Mouse (Mus musculus): ENCODE data around the gene Plek2. TPM values are rescaled to one million over a fixed set of nuclear protein-coding genes. Genes with fewer than 3 reads are reported as not detected.

The Plek2 gene
- total and polyA plus RNA-seq, 3 experiments: 11.2 to 17.7 TPM; not detected in 1

GRCm38 (mm10) chr12:78914458-78914857 is 7.7 kb upstream of the Plek2 start:
- no peak overlapping the region for H3K4me3 ChIP-seq (ENCODE audit: control insufficient read depth in 1 of 2, insufficient read depth in 1 of 2, low read depth in 2 of 2, low read length in 2 of 2)
- no peaks in the 10 kb centered on the region for H3K9me3 ChIP-seq (replicated peaks; ENCODE audit: insufficient read depth, low read length)
- H3K9ac ChIP-seq (ENCODE audit: control insufficient read depth, low read depth, low read length, poor library complexity, severe bottlenecking): no peak overlapping the region
- H3K27me3 ChIP-seq (ENCODE audit: control insufficient read depth in 1 of 2, insufficient read depth in 2 of 2, low read length in 2 of 2): no peaks in the 10 kb centered on the region
- no peaks in the 10 kb centered on the region; the same call in 1 of the 2 replicates for H3K79me2 ChIP-seq (ENCODE audit: control insufficient read depth, insufficient read depth, low read length, poor library complexity)
- H3K36me3 ChIP-seq (ENCODE audit: control insufficient read depth in 1 of 2, insufficient read depth in 2 of 2, low read length in 2 of 2): peaks cover 0 to 10% of the 10 kb centered on the region in 2 experiments; a peak in 2 of 4 replicates
- DNase-seq (ENCODE audit: low read depth, low spot score): no peak
- H3K4me1 ChIP-seq (ENCODE audit: control insufficient read depth in 1 of 2, insufficient read depth in 2 of 2, low read length in 2 of 2): peaks cover 0 to 5% of the 10 kb centered on the region in 2 experiments; a peak in 3 of 4 replicates
- no peak overlapping the region for H3K27ac ChIP-seq (ENCODE audit: control insufficient read depth, low read depth, low read length)
- no peak for TF ChIP-seq ELF1 (IDR thresholded peaks at IDR 0.05; ENCODE audit: low read depth, low read length)

GRCm38 (mm10) chr12:78911707-78912417 is 5.1 kb upstream of the Plek2 start:
- H3K4me1 ChIP-seq (ENCODE audit: control insufficient read depth in 1 of 2, insufficient read depth in 2 of 2, low read length in 2 of 2): peaks cover 3 to 14% of the 10 kb centered on the region in 2 experiments
- H3K4me3 ChIP-seq (ENCODE audit: control insufficient read depth in 1 of 2, insufficient read depth in 1 of 2, low read depth in 2 of 2, low read length in 2 of 2): peak overlapping the region; percentile 57 to 62
- peak overlapping the region; percentile 79 for H3K27ac ChIP-seq (ENCODE audit: control insufficient read depth, low read depth, low read length)
- no peaks in the 10 kb centered on the region for H3K27me3 ChIP-seq (ENCODE audit: control insufficient read depth in 1 of 2, insufficient read depth in 2 of 2, low read length in 2 of 2)
- H3K36me3 ChIP-seq (ENCODE audit: control insufficient read depth in 1 of 2, insufficient read depth in 2 of 2, low read length in 2 of 2): peaks cover 0 to 13% of the 10 kb centered on the region in 2 experiments; a peak in 2 of 4 replicates
- peak; percentile 60; the same call in 1 of the 2 replicates for TF ChIP-seq MAX (IDR thresholded peaks at IDR 0.05; ENCODE audit: low read length)
- TF ChIP-seq MAFK (IDR thresholded peaks at IDR 0.05; ENCODE audit: borderline replicate concordance, low read depth, low read length): no peak
- no peak for TF ChIP-seq MYB (IDR thresholded peaks at IDR 0.05; ENCODE audit: low read depth, low read length)
- peak; percentile 50 to 64; a peak in 3 of 4 replicates for TF ChIP-seq POLR2A (IDR thresholded peaks at IDR 0.05; ENCODE audit: control insufficient read depth in 1 of 2, insufficient read depth in 1 of 2, low read depth in 1 of 2, low read length in 2 of 2, poor library complexity in 1 of 2)
- TF ChIP-seq MXI1 (IDR thresholded peaks at IDR 0.05; ENCODE audit: low read depth, low read length): peak; percentile 54; the same call in 1 of the 2 replicates
- no peak for TF ChIP-seq TCF12 (IDR thresholded peaks at IDR 0.05; ENCODE audit: low read depth, low read length)
- no peak for TF ChIP-seq TBP (IDR thresholded peaks at IDR 0.05; ENCODE audit: low read depth, low read length)
- no peak for TF ChIP-seq UBTF (IDR thresholded peaks at IDR 0.05; ENCODE audit: borderline replicate concordance, insufficient read depth, low read depth, low read length)
- TF ChIP-seq ETS1 (IDR thresholded peaks at IDR 0.05; ENCODE audit: low read depth, low read length): peak; percentile 23; the same call in 1 of the 2 replicates
- no peak for TF ChIP-seq HCFC1 (IDR thresholded peaks at IDR 0.05; ENCODE audit: low read depth, low read length)
- no peak for TF ChIP-seq GABPA (IDR thresholded peaks at IDR 0.05; ENCODE audit: low read depth, low read length)
- no peak for TF ChIP-seq ZKSCAN1 (IDR thresholded peaks at IDR 0.05; ENCODE audit: low read depth, low read length)
- no peak for TF ChIP-seq ZC3H11A (IDR thresholded peaks at IDR 0.05; ENCODE audit: low read depth, low read length)
- TF ChIP-seq JUND (IDR thresholded peaks at IDR 0.05; ENCODE audit: low read depth, low read length): no peak
- TF ChIP-seq NELFE (IDR thresholded peaks at IDR 0.05; ENCODE audit: low read depth, low read length): no peak
- TF ChIP-seq SIN3A (IDR thresholded peaks at IDR 0.05; ENCODE audit: low read length): no peak
- no peak for TF ChIP-seq RAD21 (IDR thresholded peaks at IDR 0.05; ENCODE audit: low read depth, low read length)
- peak; percentile 47 for TF ChIP-seq USF1 (IDR thresholded peaks at IDR 0.05; ENCODE audit: low read depth, low read length)
- no peak for TF ChIP-seq SMC3 (IDR thresholded peaks at IDR 0.05; ENCODE audit: low read depth, low read length)
- no peak for TF ChIP-seq POLR2AphosphoS5 (IDR thresholded peaks at IDR 0.05; ENCODE audit: borderline replicate concordance, low read depth, low read length)
- no peaks in the 10 kb centered on the region; the same call in 1 of the 2 replicates for H3K79me2 ChIP-seq (ENCODE audit: control insufficient read depth, insufficient read depth, low read length, poor library complexity)
- H3K9ac ChIP-seq (ENCODE audit: control insufficient read depth, low read depth, low read length, poor library complexity, severe bottlenecking): peak overlapping the region; percentile 75
- no peaks in the 10 kb centered on the region for H3K9me3 ChIP-seq (replicated peaks; ENCODE audit: insufficient read depth, low read length)
- peak; percentile 79 for DNase-seq (ENCODE audit: low read depth, low spot score)

Measured in MEL (cell line).